Mouse (Mus musculus) midbrain, postnatal 0 days (tissue): ENCODE measurements around the gene Etnk1. TPM values are rescaled to one million over a fixed set of nuclear protein-coding genes. Genes with fewer than 3 reads are reported as not detected.

Experiments used
- ATAC-seq: fragments of 200-750 bp; cut with Nextera tagmentation; 2 replicates; pipeline ENCODE4 v1.8.0; 2017; ENCODE audit warnings: moderate number of reproducible peaks, mild to moderate bottlenecking, moderate TSS enrichment, moderate library complexity; ENCODE audit not compliant: low FRiP score
- DNase-seq: peaks from one replicate; pipeline ENCODE4 v3.0.0-alpha.2; 2015; ENCODE audit warnings: low spot score
- H3K27ac ChIP-seq: fragments of 300-500 bp; sonication (generic); 2 replicates; pipeline ENCODE4 v1.5.1; 2014; ENCODE audit warnings: low read depth, mild to moderate bottlenecking, low read length, mixed read lengths
- H3K27me3 ChIP-seq: fragments of 300-500 bp; sonication (generic); 2 replicates; pipeline ENCODE4 v1.6.1; 2014; ENCODE audit warnings: low read length, control low read depth, mixed read lengths; ENCODE audit not compliant: insufficient read depth
- H3K36me3 ChIP-seq: fragments of 300-500 bp; sonication (generic); 2 replicates; pipeline ENCODE4 v1.6.1; 2014; ENCODE audit warnings: low read length, control low read depth, mixed read lengths; ENCODE audit not compliant: insufficient read depth
- H3K4me1 ChIP-seq: fragments of 300-500 bp; sonication (generic); 2 replicates; pipeline ENCODE4 v1.6.1; 2014; ENCODE audit warnings: mild to moderate bottlenecking, control low read depth, antibody characterized with exemption, low read length, mixed read lengths; ENCODE audit not compliant: insufficient read depth
- H3K4me2 ChIP-seq: fragments of 300-500 bp; sonication (generic); 2 replicates; pipeline ENCODE4 v1.6.1; 2014; ENCODE audit warnings: low read depth, mild to moderate bottlenecking, low read length, mixed read lengths; ENCODE audit not compliant: poor library complexity, severe bottlenecking
- H3K4me3 ChIP-seq: fragments of 300-500 bp; sonication (generic); 2 replicates; pipeline ENCODE4 v1.5.1; 2014; ENCODE audit warnings: low read depth, mild to moderate bottlenecking, low read length, moderate library complexity
- H3K9ac ChIP-seq: fragments of 300-500 bp; sonication (generic); replicated peaks from 2 replicates; pipeline ENCODE4 v1.6.1; 2014; ENCODE audit warnings: mild to moderate bottlenecking, low read length, moderate library complexity, mixed read lengths; ENCODE audit not compliant: poor library complexity, severe bottlenecking
- H3K9me3 ChIP-seq: fragments of 300-500 bp; sonication (generic); 2 replicates; pipeline ENCODE4 v1.6.1; 2016; ENCODE audit warnings: low read length, control low read depth
- CTCF ChIP-seq: IDR thresholded peaks from 2 replicates; pipeline ENCODE4 v1.5.1; 2016; ENCODE audit warnings: antibody characterized with exemption, mild to moderate bottlenecking
- WGBS: fragments of 180-500 bp; shearing (Covaris S2); extraction: QIAGEN DNeasy Blood & Tissue Kit; methylation state at CpG from one replicate; pipeline ENCODE4 v1.1.7; 2014; 5-methylcytosine and 5-hydroxymethylcytosine counted together
- polyA plus RNA-seq: library from polyadenylated mRNA; unstranded; fragments of >200 nt; fragmentation: Nextera tagmentation; extraction: Ambion mirVana; gene quantifications from 2 replicates; pipeline ENCODE4 v1.2.1, GENCODE M21; 2015
- total RNA-seq: library from RNA; depleted of rRNA; stranded (reverse); fragments of >200 nt; gene quantifications from 2 replicates; pipeline ENCODE4 v1.2.3, GENCODE M21; 2014

The Etnk1 gene
- total and polyA plus RNA-seq, 2 experiments from 2014 or later: 40.3 to 130 TPM

DNA sequence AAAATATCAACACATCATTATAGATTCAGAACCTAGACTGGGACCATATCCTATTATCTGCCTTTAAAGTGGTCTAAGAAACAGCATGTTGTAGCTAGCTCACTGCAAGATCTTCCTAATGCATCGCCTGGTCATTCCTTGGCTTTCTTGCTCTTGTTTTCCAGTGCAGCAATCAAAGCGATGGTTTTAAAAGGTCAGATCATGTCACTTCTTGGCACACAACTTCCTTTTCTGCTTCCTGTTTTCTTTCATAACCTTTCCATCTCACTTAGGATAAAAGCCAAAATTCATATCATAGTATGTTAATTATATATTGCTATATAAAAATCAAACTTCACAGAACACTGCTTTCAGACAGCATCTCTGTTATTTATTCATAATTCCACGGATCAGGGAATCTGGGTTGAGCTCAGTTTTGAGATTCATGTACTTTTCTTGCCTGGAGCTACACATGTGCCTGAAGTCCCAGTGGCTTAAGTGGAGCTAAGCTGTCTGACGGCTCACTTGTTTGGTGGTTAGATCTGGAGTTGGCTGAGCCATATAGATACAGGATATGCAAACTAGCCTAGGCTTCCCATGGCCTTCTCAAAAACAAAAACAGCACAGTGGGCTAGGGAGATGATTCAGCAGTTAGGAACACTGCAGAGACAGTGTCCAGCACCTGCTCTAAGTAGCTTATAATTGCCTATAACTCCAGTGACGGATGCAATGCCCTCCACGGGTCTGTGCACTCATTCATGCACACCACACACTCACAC lies 34.9 kb upstream of the Etnk1 start:
- WGBS: 61% methylated on average over 6 of the region's 6 CpGs
- 0 out of 2 replicates have a peak, but pooled peaks cover 2% of the 10 kb centered on the region for H3K9me3 ChIP-seq
- no peak for DNase-seq
- no peaks in the 10 kb centered on the region for H3K36me3 ChIP-seq
- no peak for TF ChIP-seq CTCF
- ATAC-seq: no peak
- no peaks in the 10 kb centered on the region for H3K4me1 ChIP-seq
- H3K4me2 ChIP-seq: no peak overlapping the region
- no peak overlapping the region for H3K9ac ChIP-seq
- H3K27me3 ChIP-seq: no peaks in the 10 kb centered on the region
- no peak overlapping the region for H3K4me3 ChIP-seq
- no peak overlapping the region for H3K27ac ChIP-seq

DNA sequence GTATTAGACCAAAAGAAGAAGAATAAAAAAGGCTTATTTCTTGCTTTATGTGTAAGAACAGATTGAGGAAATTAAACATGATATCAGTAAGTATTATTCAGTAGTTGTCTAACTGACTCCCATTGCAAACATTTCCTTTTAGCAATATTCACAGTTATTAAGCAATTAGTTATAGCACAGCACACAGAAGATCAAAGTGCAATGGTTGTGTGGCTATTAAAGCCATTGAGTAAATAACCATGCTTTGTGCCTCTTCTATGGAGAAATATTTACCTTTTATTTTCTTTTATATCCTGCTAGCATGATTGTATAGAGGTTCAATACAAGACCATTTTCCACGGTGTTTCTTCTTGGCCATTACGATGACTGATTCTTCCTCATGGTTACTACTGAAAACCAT lies 33.9 kb upstream of the Etnk1 start:
- Histone ChIP-seq H3K27me3 (no peaks in the 10 kb centered on the region), H3K27ac (no peak overlapping the region), H3K9ac (no peak overlapping the region), H3K4me1 (no peaks in the 10 kb centered on the region), H3K36me3 (no peaks in the 10 kb centered on the region), H3K4me2 (no peak overlapping the region), H3K4me3 (no peak overlapping the region), H3K9me3 (0 out of 2 replicates have a peak, but pooled peaks cover 2% of the 10 kb centered on the region)
- DNase-seq (no peak), ATAC-seq (no peak)
- WGBS: 86% methylated on average over 2 of the region's 2 CpGs
- TF ChIP-seq CTCF: no peak

DNA sequence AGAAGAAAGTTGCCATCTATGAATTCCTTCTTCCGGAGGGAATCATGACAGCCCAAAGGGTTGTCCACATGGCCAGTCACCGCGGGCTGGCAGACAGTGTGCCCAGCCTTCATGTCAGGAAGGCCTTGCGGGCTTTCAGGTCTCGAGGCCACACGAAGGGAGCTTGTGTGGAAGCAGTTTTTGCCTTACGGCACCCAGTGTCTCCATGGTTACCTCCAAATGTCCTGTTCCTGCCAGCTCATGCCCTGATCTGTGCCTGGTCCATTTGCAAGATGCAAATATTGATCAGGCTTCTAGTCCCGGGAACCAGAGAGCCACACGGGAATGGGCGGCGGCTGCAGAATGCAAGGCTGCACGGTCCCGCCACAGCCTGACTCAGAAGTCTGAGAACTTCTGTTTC lies 31.9 kb upstream of the Etnk1 start:
- ATAC-seq (no peak), DNase-seq (no peak)
- WGBS: 88% methylated on average over 13 of the region's 13 CpGs
- H3K27me3 ChIP-seq: no peaks in the 10 kb centered on the region
- no peak overlapping the region for H3K4me3 ChIP-seq
- no peak overlapping the region for H3K4me2 ChIP-seq
- H3K4me1 ChIP-seq: no peaks in the 10 kb centered on the region
- H3K36me3 ChIP-seq: no peaks in the 10 kb centered on the region
- no peak for TF ChIP-seq CTCF
- no peak overlapping the region for H3K27ac ChIP-seq
- H3K9me3 ChIP-seq: no peaks in the 10 kb centered on the region
- no peak overlapping the region for H3K9ac ChIP-seq

- 97% methylated on average over 7 of the region's 7 CpGs for WGBS
- no peak for ATAC-seq
Measured at GRCm38 (mm10) chr6:143136688-143137087, 30.3 kb upstream of the Etnk1 start.

GRCm38 (mm10) chr6:143137341-143137740 lies 29.7 kb upstream of the Etnk1 start:
- Histone ChIP-seq H3K9me3 (no peaks in the 10 kb centered on the region), H3K4me2 (no peak overlapping the region), H3K27me3 (no peaks in the 10 kb centered on the region), H3K4me3 (no peak overlapping the region), H3K36me3 (no peaks in the 10 kb centered on the region), H3K9ac (no peak overlapping the region), H3K27ac (no peak overlapping the region), H3K4me1 (no peaks in the 10 kb centered on the region)
- WGBS: 85% methylated on average over 5 of the region's 5 CpGs
- no peak for TF ChIP-seq CTCF
- no peak for ATAC-seq
- DNase-seq: no peak

More at GRCm38 (mm10) chr6:143136688-143137087, 30.3 kb upstream of the Etnk1 start:
- TF ChIP-seq CTCF: no peak
- Histone ChIP-seq H3K4me1 (no peaks in the 10 kb centered on the region), H3K9ac (no peak overlapping the region), H3K27ac (no peak overlapping the region), H3K27me3 (no peaks in the 10 kb centered on the region), H3K36me3 (no peaks in the 10 kb centered on the region), H3K4me3 (no peak overlapping the region), H3K9me3 (no peaks in the 10 kb centered on the region), H3K4me2 (no peak overlapping the region)
- no peak for DNase-seq

GRCm38 (mm10) chr6:143139417-143139816 lies 27.6 kb upstream of the Etnk1 start:
- Histone ChIP-seq H3K4me3 (no peak overlapping the region), H3K27me3 (no peaks in the 10 kb centered on the region), H3K36me3 (no peaks in the 10 kb centered on the region), H3K9me3 (no peaks in the 10 kb centered on the region), H3K9ac (no peak overlapping the region), H3K27ac (no peak overlapping the region), H3K4me1 (no peaks in the 10 kb centered on the region), H3K4me2 (no peak overlapping the region)
- 92% methylated on average over 2 of the region's 2 CpGs for WGBS
- TF ChIP-seq CTCF: no peak
- DNase-seq (no peak), ATAC-seq (no peak)
